Mouse (Mus musculus) embryo, embryonic 10.5 days (tissue): ENCODE measurements around the gene Gucy2g.
"Not testable (repeated sequence)": the region's sequence is repeated elsewhere in the genome, so short reads cannot be mapped to it uniquely, and the experiment has no call there.

Experiments
- DNase-seq: peaks from one replicate; pipeline ENCODE4 v3.0.0-alpha.2; 2015; ENCODE audit warnings: low spot score

Gene Gucy2g

GRCm38 (mm10) chr19:55206482-55207138 lies 34.4 kb downstream of the Gucy2g start:
- DNase-seq, result peak; percentile 85

- DNase-seq, result peak; percentile 91
Measured at GRCm38 (mm10) chr19:55198303-55198702, 42.7 kb downstream of the Gucy2g start.

GRCm38 (mm10) chr19:55195574-55195973 lies 45.5 kb downstream of the Gucy2g start:
- no peak for DNase-seq

- DNase-seq, result no peak
Measured at GRCm38 (mm10) chr19:55194520-55195170, 46.4 kb downstream of the Gucy2g start.

- DNase-seq, result no peak
Measured at GRCm38 (mm10) chr19:55193717-55194394, 47.2 kb downstream of the Gucy2g start.

GRCm38 (mm10) chr19:55192254-55192945 lies 48.6 kb downstream of the Gucy2g start:
- no peak for DNase-seq

DNA sequence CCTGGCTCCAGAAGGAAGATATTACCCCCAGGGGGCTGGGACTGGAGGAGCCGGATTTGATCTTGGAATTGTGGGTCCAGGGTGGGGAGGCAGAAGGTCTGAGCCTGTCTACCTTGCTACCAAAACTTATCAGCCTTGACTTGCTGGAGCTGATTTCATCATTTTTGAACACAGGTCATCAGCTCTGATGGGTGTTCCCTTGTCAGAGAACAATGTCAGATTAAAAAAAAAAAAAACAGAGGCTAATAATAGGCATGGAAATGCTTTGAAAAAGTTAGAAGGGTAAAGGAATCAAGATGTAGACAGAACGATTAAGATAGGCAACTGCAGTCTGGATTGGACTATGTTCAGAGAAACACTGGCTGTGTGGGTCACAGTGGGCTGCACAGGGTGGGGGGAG lies 49.4 kb downstream of the Gucy2g start:
- DNase-seq, result no peak

GRCm38 (mm10) chr19:55190065-55190464 lies 51.0 kb downstream of the Gucy2g start:
- DNase-seq, result no peak

- DNase-seq, result peak; percentile 16
Measured at GRCm38 (mm10) chr19:55185651-55186050, 55.4 kb downstream of the Gucy2g start.

DNA sequence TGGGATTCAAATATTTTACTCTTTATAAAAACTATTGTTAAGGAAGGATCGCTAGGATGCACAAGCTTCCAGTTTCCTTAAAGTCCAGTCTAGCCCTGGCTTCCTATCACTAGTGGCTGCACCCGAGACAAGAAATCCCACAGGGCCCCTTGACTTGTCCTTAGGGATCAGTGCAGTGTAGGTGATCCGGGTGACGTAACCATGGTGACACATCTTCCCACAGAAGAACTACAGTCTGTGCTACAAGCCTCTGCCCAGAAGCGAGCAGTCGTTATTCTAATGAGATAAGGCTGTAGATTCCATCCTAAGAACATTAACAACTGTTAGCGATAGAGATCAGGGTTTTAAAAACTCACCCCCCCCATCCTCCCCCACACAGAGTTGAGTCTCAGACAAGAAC lies 56.0 kb downstream of the Gucy2g start:
- peak; percentile 24 for DNase-seq

GRCm38 (mm10) chr19:55184442-55184841 lies 56.6 kb downstream of the Gucy2g start:
- no peak for DNase-seq

GRCm38 (mm10) chr19:55180433-55180832 lies 60.6 kb downstream of the Gucy2g start, which contains the start of gene Tectb:
Gene Tectb (plus strand): TSS chr19:55180733.
- DNase-seq, result no peak

DNA sequence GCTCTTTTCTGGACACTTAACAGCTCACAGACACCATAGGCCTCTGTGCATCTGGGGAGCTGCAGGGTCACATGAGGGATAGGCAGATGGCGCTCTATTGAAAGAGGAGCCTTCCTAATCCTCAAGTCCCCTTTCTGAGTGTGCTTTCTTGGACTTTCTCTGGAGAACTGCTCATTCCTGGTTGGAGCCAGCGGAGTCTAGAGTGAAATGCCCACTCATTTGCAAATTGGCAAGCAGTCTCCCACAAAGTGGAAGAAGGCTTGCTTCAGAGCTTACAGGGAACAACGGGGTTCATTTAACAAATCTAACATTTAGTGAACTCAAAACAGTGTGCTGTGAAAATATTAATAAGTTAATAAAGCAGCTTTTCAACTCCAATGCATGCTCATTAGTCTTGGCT lies 63.9 kb downstream of the Gucy2g start:
- no peak for DNase-seq

- no peak for DNase-seq
Measured at GRCm38 (mm10) chr19:55171585-55171984, 69.5 kb downstream of the Gucy2g start.

GRCm38 (mm10) chr19:55170399-55170798 lies 70.6 kb downstream of the Gucy2g start:
- no peak for DNase-seq

DNA sequence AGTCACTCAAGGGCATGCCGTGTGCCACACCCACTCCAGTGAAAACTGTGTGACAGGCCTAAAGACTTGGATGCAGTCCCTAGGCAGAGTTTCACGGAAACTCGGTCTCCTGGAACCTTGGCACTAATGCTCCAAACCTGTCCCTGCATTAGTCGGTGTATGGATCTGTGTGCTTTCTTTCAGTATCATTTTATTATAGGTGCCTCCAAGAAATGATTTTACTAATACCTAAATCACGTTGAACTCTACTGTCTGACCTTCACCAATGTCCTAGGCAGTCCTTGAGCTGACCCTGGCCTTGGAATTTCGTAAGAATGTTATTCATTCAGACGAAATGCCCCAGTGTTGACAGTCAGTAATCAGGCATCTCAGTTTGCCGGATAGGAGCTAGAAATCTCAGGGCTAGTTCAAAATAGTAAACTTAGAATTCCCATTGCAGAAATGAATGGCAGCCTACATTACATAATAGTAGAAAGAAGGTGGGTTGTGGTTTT lies 71.8 kb downstream of the Gucy2g start:
- not testable (repeated sequence) for DNase-seq

DNA sequence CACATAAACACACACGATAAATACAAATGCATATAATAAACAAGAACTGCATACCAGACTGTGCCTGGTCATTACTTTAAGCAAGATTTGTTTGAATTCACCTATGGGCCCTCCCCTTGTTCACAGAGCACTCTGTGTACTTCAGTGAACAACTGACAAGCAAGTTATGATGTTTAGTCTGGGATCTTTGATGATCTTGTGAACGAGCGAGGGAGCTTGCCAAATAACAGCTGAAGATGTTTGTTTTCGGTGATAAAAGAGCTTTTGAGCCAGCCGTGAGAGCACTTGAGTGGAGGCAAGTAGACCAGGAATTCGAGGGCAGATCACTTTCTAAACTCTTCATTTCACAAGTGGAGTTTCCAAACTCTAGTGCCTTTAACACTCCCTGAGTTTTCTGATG lies 72.7 kb downstream of the Gucy2g start:
- DNase-seq, result no peak

- DNase-seq, result no peak
Measured at GRCm38 (mm10) chr19:55167741-55168140, 73.3 kb downstream of the Gucy2g start.

DNA sequence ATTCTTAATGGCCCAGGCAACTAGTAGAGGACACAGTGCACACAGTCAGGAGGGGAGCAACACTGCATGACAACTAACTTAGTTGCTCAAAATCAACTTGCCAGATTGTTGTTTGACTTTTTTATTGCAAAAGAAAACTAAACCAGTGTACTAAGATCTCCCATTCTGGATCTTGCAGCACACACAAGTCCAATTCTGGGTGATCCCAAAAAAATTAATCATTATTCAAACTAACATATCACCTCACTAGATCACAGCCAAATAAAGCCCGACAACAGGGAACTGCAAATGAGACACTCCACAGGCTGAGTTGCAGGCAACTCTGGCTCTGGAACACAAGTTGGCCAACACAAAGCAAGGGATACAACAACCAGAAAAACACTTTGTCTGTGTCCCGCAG lies 74.3 kb downstream of the Gucy2g start:
- DNase-seq, result no peak

- no peak for DNase-seq
Measured at GRCm38 (mm10) chr19:55165954-55166353, 75.1 kb downstream of the Gucy2g start.

DNA sequence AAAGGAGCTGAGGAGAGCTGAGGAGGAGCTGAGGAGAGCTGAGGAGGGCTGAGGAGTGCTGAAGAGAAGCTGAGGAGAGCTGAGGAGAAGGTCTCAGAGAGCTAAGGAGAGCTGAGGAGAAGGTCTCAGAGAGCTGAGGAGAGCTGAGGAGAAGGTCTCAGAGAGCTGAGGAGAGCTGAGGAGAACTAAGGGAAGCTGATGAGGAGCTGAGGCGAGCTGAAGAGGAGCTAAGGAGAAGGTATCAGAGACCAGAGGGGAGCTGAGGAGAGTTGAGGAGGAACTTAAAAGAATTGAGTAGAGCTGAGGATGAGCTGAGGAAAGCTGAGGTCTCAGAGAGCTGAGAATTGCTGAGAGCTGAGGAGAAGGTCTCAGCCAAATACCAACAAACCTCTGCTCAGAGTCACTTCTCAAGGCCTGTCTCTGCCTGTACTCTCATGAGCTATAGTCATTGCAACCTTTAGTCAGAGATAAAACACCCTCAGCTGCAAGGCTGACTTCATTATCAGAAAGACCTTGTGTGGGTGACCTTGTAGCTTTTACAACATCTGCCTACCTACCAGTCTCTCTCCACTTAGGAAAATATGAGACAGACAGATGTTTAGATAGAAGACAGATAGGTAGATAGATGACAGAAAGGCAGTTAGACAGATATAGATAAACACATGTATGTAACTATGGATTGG lies 75.7 kb downstream of the Gucy2g start:
- no peak for DNase-seq

- DNase-seq, result no peak
Measured at GRCm38 (mm10) chr19:55164162-55164561, 76.9 kb downstream of the Gucy2g start.
